Mouse (Mus musculus) induced T-regulatory cell, adult 2 months (primary cell): Measurements from ENCODE around the gene Msi2.

Experiments used
- DNase-seq: peaks from one replicate; pipeline ENCODE4 v3.0.0-alpha.2; 2012; ENCODE audit warnings: low read depth

Gene Msi2

GRCm38 (mm10) chr11:88482236-88482635, 236.1 kb downstream of the Msi2 start:
- no peak for DNase-seq

GRCm38 (mm10) chr11:88481602-88482161, 236.6 kb downstream of the Msi2 start:
- DNase-seq, result no peak

- DNase-seq, result no peak
Observed at GRCm38 (mm10) chr11:88481092-88481601, 237.2 kb downstream of the Msi2 start.

GRCm38 (mm10) chr11:88479498-88479897, 238.8 kb downstream of the Msi2 start:
- no peak for DNase-seq

GRCm38 (mm10) chr11:88474889-88475440, 243.3 kb downstream of the Msi2 start:
- DNase-seq, result no peak

GRCm38 (mm10) chr11:88472731-88473130, 245.6 kb downstream of the Msi2 start:
- no peak for DNase-seq

- DNase-seq, result no peak
Observed at GRCm38 (mm10) chr11:88471981-88472647, 246.2 kb downstream of the Msi2 start.

GRCm38 (mm10) chr11:88470599-88470998, 247.7 kb downstream of the Msi2 start:
- no peak for DNase-seq

GRCm38 (mm10) chr11:88468996-88469395, 249.3 kb downstream of the Msi2 start:
- DNase-seq, result no peak

GRCm38 (mm10) chr11:88467498-88468245, 250.6 kb downstream of the Msi2 start:
- no peak for DNase-seq

GRCm38 (mm10) chr11:88463951-88464350, 254.4 kb downstream of the Msi2 start:
- DNase-seq, result no peak

GRCm38 (mm10) chr11:88462789-88463188, 255.5 kb downstream of the Msi2 start:
- no peak for DNase-seq

- no peak for DNase-seq
Observed at GRCm38 (mm10) chr11:88461601-88462000, 256.7 kb downstream of the Msi2 start.

GRCm38 (mm10) chr11:88459946-88460736, 258.2 kb downstream of the Msi2 start:
- no peak for DNase-seq

GRCm38 (mm10) chr11:88457241-88457738, 261.0 kb downstream of the Msi2 start:
- no peak for DNase-seq

- DNase-seq, result peak; percentile 74
Observed at GRCm38 (mm10) chr11:88454867-88455806, 263.2 kb downstream of the Msi2 start.

GRCm38 (mm10) chr11:88449180-88449579, 269.1 kb downstream of the Msi2 start:
- DNase-seq, result no peak

GRCm38 (mm10) chr11:88448571-88448970, 269.7 kb downstream of the Msi2 start:
- DNase-seq, result no peak

- no peak for DNase-seq
Observed at GRCm38 (mm10) chr11:88447350-88447749, 271.0 kb downstream of the Msi2 start.

- no peak for DNase-seq
Observed at GRCm38 (mm10) chr11:88443905-88444304, 274.4 kb downstream of the Msi2 start.

GRCm38 (mm10) chr11:88443291-88443690, 275.0 kb downstream of the Msi2 start:
- no peak for DNase-seq
